Mouse (Mus musculus) hindbrain, embryonic 16.5 days (tissue): ENCODE measurements around the gene Zfp365. TPM values are rescaled to one million over a fixed set of nuclear protein-coding genes. Genes with fewer than 3 reads are reported as not detected.

Source experiments
- ATAC-seq: fragments of 200-750 bp; cut with Nextera tagmentation; 2 replicates; pipeline ENCODE4 v1.8.0; 2017; ENCODE audit warnings: moderate TSS enrichment, moderate library complexity
- H3K27ac ChIP-seq: fragments of 300-500 bp; sonication (generic); 2 replicates; pipeline ENCODE4 v1.5.1; 2014; ENCODE audit warnings: low read depth, mild to moderate bottlenecking, control low read depth, low read length, moderate library complexity
- H3K27me3 ChIP-seq: fragments of 300-500 bp; sonication (generic); replicated peaks from 2 replicates; pipeline ENCODE4 v1.6.1; 2014; ENCODE audit warnings: low read length; ENCODE audit not compliant: control insufficient read depth, insufficient read depth
- H3K36me3 ChIP-seq: fragments of 300-500 bp; sonication (generic); 2 replicates; pipeline ENCODE4 v1.6.1; 2014; ENCODE audit warnings: mild to moderate bottlenecking, low read length, moderate library complexity, mixed read lengths; ENCODE audit not compliant: control insufficient read depth, insufficient read depth
- H3K4me1 ChIP-seq: fragments of 300-500 bp; sonication (generic); 2 replicates; pipeline ENCODE4 v1.6.1; 2014; ENCODE audit warnings: low read depth, low read length; ENCODE audit not compliant: control insufficient read depth, insufficient read depth
- H3K4me2 ChIP-seq: fragments of 300-500 bp; sonication (generic); 2 replicates; pipeline ENCODE4 v1.6.1; 2014; ENCODE audit warnings: mild to moderate bottlenecking, low read length, control low read depth, moderate library complexity
- H3K4me3 ChIP-seq: fragments of 300-500 bp; sonication (generic); 2 replicates; pipeline ENCODE4 v1.5.1; 2014; ENCODE audit warnings: mild to moderate bottlenecking, low read length, control low read depth, moderate library complexity
- H3K9ac ChIP-seq: fragments of 300-500 bp; sonication (generic); 2 replicates; pipeline ENCODE4 v1.6.1; 2014; ENCODE audit warnings: low read depth, mild to moderate bottlenecking, control low read depth, low read length, moderate library complexity
- H3K9me3 ChIP-seq: fragments of 300-500 bp; sonication (generic); 2 replicates; pipeline ENCODE4 v1.6.1; 2014; ENCODE audit warnings: mild to moderate bottlenecking, low read length, moderate library complexity; ENCODE audit not compliant: control insufficient read depth
- WGBS: fragments of 180-500 bp; shearing (Covaris S2); extraction: QIAGEN DNeasy Blood & Tissue Kit; methylation state at CpG from one replicate; pipeline ENCODE4 v1.1.7; 2014; 5-methylcytosine and 5-hydroxymethylcytosine counted together
- polyA plus RNA-seq: library from polyadenylated mRNA; unstranded; fragments of >200 nt; fragmentation: Nextera tagmentation; extraction: Ambion mirVana; gene quantifications from 2 replicates; pipeline ENCODE4 v1.2.1, GENCODE M21; 2015

The Zfp365 gene
- polyA plus RNA-seq = 6.9 and 7.5 TPM in 2 replicates

- WGBS = under 1% methylated on average over 16 of the region's 43 CpGs
- H3K4me1 ChIP-seq = 0 out of 2 replicates have a peak, but pooled peaks cover 3% of the 10 kb centered on the region
Measured at GRCm38 (mm10) chr10:67912337-67912776, at the start of gene Zfp365. Zfp365 (minus strand) TSS chr10:67912662.

GRCm38 (mm10) chr10:67959982-67960381, 47.5 kb upstream of the Zfp365 start:
- Histone ChIP-seq H3K4me1 (no peaks in the 10 kb centered on the region), H3K4me3 (no peak overlapping the region), H3K4me2 (no peak overlapping the region), H3K27ac (no peak overlapping the region), H3K36me3 (no peaks in the 10 kb centered on the region), H3K9me3 (0 out of 2 replicates have a peak, but pooled peaks cover 2% of the 10 kb centered on the region), H3K9ac (no peak overlapping the region), H3K27me3 (no peaks in the 10 kb centered on the region)
- no peak for ATAC-seq
- WGBS = 55% methylated on average over 3 of the region's 3 CpGs

More at GRCm38 (mm10) chr10:67912337-67912776, at the start of gene Zfp365:
- Histone ChIP-seq H3K27ac (peak within 1 kb of the TSS; percentile 80), H3K4me2 (peak within 1 kb of the TSS; percentile 86), H3K27me3 (no peaks in the 10 kb centered on the region), H3K36me3 (peaks cover 2% of the 10 kb centered on the region; the same call in 1 of the 2 replicates), H3K4me3 (peak within 1 kb of the TSS; percentile 77), H3K9ac (peak within 1 kb of the TSS; percentile 86), H3K9me3 (no peaks in the 10 kb centered on the region)
- ATAC-seq = peak; percentile 97

DNA sequence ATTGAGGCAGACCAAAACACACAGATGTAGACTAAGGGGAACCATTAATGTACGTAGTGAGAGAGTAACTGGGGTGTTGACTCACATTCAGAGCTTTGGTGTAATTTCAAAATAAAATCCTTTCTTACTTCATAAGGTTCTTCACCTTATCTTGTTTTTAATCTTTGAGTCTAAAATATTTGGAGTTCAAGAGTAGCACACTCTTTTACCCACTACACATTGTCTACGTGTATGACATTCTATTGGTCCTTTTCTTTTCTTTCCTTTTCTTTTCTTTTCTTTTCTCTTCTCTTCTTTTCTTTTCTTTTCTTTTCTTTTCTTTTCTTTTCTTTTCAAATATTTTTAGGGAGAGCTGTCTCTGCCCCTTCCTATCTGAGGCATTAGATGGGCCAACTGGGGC, 43.5 kb upstream of the Zfp365 start:
- no peak overlapping the region for H3K4me2 ChIP-seq
- H3K36me3 ChIP-seq = no peaks in the 10 kb centered on the region
- no peak for ATAC-seq
- H3K4me1 ChIP-seq = no peaks in the 10 kb centered on the region
- no peaks in the 10 kb centered on the region for H3K27me3 ChIP-seq
- H3K4me3 ChIP-seq = no peak overlapping the region
- 91% methylated on average over 2 of the region's 2 CpGs for WGBS
- no peak overlapping the region for H3K9ac ChIP-seq
- 0 out of 2 replicates have a peak, but pooled peaks cover 2% of the 10 kb centered on the region for H3K9me3 ChIP-seq
- no peak overlapping the region for H3K27ac ChIP-seq

DNA sequence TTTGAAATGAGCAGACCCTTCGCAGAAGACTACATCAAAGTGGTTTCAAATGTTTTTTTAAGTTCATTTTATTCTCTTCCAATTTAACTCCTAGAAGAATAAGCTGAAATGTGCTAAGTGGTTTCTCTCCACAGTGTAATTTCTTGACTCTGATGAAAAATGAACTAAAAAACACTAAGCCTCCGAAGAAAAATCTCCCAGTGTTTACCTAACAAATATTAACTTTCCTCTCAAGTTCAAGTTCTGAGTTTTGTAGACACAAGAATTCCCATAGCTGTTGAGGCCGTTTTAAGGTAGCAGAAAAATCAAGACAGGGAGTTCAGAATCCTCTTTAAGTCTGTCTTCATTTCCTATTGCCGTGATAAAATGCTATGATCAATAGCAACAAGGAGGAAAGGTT, 39.2 kb upstream of the Zfp365 start:
- Histone ChIP-seq H3K9ac (no peak overlapping the region), H3K4me3 (no peak overlapping the region), H3K36me3 (no peaks in the 10 kb centered on the region), H3K9me3 (no peaks in the 10 kb centered on the region), H3K27me3 (no peaks in the 10 kb centered on the region), H3K4me2 (no peak overlapping the region), H3K27ac (no peak overlapping the region), H3K4me1 (no peaks in the 10 kb centered on the region)
- no peak for ATAC-seq
- WGBS = 83% methylated on average over 4 of the region's 4 CpGs

GRCm38 (mm10) chr10:67950059-67950748, 37.7 kb upstream of the Zfp365 start:
- H3K9me3 ChIP-seq = no peaks in the 10 kb centered on the region; the same call in 1 of the 2 replicates
- H3K27ac ChIP-seq = no peak overlapping the region
- 82% methylated on average over 8 of the region's 8 CpGs for WGBS
- H3K4me3 ChIP-seq = no peak overlapping the region
- H3K4me2 ChIP-seq = no peak overlapping the region
- no peaks in the 10 kb centered on the region for H3K4me1 ChIP-seq
- no peak overlapping the region for H3K9ac ChIP-seq
- H3K36me3 ChIP-seq = no peaks in the 10 kb centered on the region
- H3K27me3 ChIP-seq = no peaks in the 10 kb centered on the region
- ATAC-seq = no peak

DNA sequence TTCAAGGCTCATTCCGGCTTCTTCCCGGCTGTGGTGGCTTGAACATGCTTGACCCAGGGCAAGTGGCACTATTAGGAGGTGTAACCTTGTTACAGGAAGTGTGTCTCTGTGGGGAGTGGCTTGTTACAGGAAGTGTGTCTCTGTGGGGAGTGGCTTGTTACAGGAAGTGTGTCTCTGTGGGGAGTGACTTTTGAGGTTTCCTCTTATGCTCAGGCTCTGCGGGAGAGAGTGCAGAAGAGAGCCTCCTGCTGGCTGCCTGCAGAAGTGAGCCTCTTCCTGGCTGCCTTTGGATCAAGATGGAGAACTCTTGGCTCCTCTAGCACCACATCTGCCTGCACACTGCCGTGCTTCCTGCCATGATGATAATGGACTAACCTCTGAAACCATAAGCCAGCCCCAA, 31.1 kb upstream of the Zfp365 start:
- Histone ChIP-seq H3K4me1 (no peaks in the 10 kb centered on the region), H3K36me3 (no peaks in the 10 kb centered on the region), H3K9me3 (no peaks in the 10 kb centered on the region; the same call in 1 of the 2 replicates), H3K27me3 (no peaks in the 10 kb centered on the region), H3K9ac (no peak overlapping the region), H3K27ac (no peak overlapping the region), H3K4me3 (no peak overlapping the region), H3K4me2 (no peak overlapping the region)
- ATAC-seq = no peak
- 86% methylated on average over 4 of the region's 4 CpGs for WGBS

DNA sequence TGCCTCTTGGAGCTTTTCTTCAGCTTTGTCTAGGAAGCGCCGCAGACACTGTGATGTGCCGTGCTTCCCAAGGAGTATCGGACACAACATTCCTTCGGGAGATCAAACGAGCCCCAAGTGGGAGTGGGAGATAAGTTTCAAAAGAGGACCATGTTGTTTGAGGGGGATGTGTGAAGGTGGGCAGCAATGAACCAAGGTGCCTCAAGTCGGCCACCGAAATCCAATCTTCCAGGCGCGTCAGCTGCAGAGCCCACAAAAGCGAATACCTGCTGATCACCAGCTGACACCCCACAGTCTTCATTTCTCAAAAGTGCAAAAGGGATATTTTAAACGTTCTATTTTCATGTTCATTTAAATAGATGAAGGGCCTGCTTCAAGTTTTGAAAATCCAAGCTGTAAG, 27.1 kb upstream of the Zfp365 start:
- no peak overlapping the region for H3K4me2 ChIP-seq
- H3K27ac ChIP-seq = no peak overlapping the region
- no peak for ATAC-seq
- no peaks in the 10 kb centered on the region for H3K27me3 ChIP-seq
- 81% methylated on average over 12 of the region's 12 CpGs for WGBS
- H3K4me1 ChIP-seq = no peaks in the 10 kb centered on the region
- H3K9me3 ChIP-seq = no peaks in the 10 kb centered on the region
- H3K4me3 ChIP-seq = no peak overlapping the region
- no peaks in the 10 kb centered on the region for H3K36me3 ChIP-seq
- H3K9ac ChIP-seq = no peak overlapping the region

DNA sequence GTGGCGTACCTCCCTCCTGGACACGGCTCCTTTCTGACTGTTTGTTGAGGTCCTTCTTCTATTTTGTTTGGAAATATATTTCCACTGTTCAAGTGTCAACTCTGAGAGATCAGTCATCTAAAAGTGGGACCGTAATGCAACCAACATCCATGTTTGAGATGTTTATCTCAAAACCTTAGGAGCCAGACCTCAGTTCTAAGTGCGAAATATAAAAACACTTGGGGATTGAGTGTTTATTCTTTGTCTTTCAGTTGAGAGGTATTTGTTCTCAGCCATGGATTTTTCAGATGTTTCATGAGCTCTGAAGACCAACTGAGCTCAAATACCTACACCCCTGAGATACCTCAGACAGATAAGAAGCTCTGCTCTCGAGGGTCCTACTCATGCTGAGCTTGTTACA, 25.3 kb upstream of the Zfp365 start:
- H3K4me3 ChIP-seq = no peak overlapping the region
- no peak for ATAC-seq
- WGBS = 92% methylated on average over 5 of the region's 5 CpGs
- H3K4me1 ChIP-seq = no peaks in the 10 kb centered on the region
- H3K9me3 ChIP-seq = no peaks in the 10 kb centered on the region
- H3K27ac ChIP-seq = no peak overlapping the region
- H3K4me2 ChIP-seq = no peak overlapping the region
- H3K9ac ChIP-seq = no peak overlapping the region
- H3K36me3 ChIP-seq = no peaks in the 10 kb centered on the region
- H3K27me3 ChIP-seq = no peaks in the 10 kb centered on the region

DNA sequence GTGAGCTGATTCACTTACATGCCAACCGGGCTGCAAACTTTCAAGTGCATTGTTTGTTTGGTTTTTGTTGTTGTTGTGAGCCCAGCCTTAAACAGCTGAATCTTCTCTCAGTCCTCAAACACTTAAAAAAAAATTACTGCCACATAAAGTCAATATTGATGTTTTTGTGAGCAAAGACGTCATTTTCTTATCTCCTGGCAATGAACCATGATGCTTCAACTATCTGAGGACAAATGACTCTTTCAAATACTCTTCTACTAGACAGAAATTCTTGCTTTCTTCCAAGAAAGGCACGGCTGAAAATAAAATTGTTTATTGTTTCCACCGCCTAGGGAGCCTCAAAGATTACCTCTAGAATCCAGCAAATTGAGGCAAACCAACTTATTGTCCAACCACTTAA, 24.5 kb upstream of the Zfp365 start:
- Histone ChIP-seq H3K27me3 (no peaks in the 10 kb centered on the region), H3K4me2 (no peak overlapping the region), H3K4me3 (no peak overlapping the region), H3K9me3 (no peaks in the 10 kb centered on the region), H3K27ac (no peak overlapping the region), H3K4me1 (no peaks in the 10 kb centered on the region), H3K9ac (no peak overlapping the region), H3K36me3 (no peaks in the 10 kb centered on the region)
- ATAC-seq = no peak
- 75% methylated on average over 4 of the region's 4 CpGs for WGBS
